Mouse (Mus musculus) embryonic fibroblast, embryonic 13.5 days (primary cell): ENCODE measurements around the gene Jph4. TPM values are rescaled to one million over a fixed set of nuclear protein-coding genes. Genes with fewer than 3 reads are reported as not detected.

Source experiments
- H3K27ac ChIP-seq: 2 replicates; pipeline ENCODE4 v1.5.1; 2012; ENCODE audit warnings: low read length, control low read depth, inconsistent platforms; ENCODE audit not compliant: insufficient read depth
- H3K4me1 ChIP-seq: 2 replicates; pipeline ENCODE4 v1.6.1; 2011; ENCODE audit warnings: low read length; ENCODE audit not compliant: control insufficient read depth, insufficient read depth
- H3K4me3 ChIP-seq: 2 replicates; pipeline ENCODE4 v1.5.1; 2011; ENCODE audit warnings: mild to moderate bottlenecking, control low read depth, low read length; ENCODE audit not compliant: insufficient read depth
- CTCF ChIP-seq: IDR thresholded peaks from 2 replicates; pipeline ENCODE4 v1.5.1; 2011; ENCODE audit warnings: mild to moderate bottlenecking, control low read depth, low read length, moderate library complexity, borderline replicate concordance; ENCODE audit not compliant: insufficient read depth
- POLR2A ChIP-seq: IDR thresholded peaks from 2 replicates; pipeline ENCODE4 v1.6.1; 2011; ENCODE audit warnings: low read depth, mild to moderate bottlenecking, control low read depth, low read length, moderate library complexity
- polyA plus RNA-seq: library from polyadenylated mRNA; stranded (reverse); fragments of >200 nt; gene quantifications from 2 replicates; pipeline ENCODE4 v1.2.4, GENCODE M21; 2011; ENCODE audit warnings: low read depth; ENCODE audit not compliant: missing spikeins, insufficient read length

The Jph4 gene
- polyA plus RNA-seq, 1 experiment = 1.6 TPM

DNA sequence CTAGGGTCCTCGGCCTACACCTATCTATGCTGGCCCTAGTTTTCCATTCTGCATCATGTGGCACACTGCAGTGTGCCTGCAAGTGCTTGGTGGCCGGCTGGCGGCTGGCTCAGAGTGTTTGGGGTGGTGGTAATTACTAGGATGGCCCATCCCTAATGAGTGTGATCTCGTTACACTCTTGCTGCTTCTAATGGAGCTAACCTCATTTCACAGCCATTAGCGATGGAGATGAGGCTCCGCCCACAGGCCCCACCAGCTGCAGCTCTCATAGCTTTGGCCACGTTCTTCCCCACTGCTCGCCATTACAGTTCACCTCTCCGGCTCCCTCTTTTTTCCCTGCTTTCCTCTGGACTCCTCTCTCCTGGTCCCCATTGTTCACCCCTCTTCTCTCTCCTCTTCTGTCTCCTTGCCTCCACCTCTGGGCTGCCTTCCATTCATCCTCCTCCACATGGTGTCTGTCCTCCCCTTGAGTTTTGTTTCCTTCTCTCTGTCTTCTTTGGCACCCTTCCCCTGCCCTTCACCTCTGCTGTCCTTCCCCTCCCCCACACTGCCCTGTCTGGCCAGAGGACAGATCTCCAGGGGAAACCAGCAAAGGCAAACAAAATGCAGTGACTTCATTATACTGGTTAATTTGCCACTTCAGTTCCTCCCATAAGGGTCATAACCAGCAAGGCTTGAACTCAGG, 31.3 kb downstream of the Jph4 start:
- no peak overlapping the region for H3K4me3 ChIP-seq
- H3K27ac ChIP-seq = no peak overlapping the region
- TF ChIP-seq POLR2A (no peak), CTCF (no peak)
- no peaks in the 10 kb centered on the region for H3K4me1 ChIP-seq

DNA sequence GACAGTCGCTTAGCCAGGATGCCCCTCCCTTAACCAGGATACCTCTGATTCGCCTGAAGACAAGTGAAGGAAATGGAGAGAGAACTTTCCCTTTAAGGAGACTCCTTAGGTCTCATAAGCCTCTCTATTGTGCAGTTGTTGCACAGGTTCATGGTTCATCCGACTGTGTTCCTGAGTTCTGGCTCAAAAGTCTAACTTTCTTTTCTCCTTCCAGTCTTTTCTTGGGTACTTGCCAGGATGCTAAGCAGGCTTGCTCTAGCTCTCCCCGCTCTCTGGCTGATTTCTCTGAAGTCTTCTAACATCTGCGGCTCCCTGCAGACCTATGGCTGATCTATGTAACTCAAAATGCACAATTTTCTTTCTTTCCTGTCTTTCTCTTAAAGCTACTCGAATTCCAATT, 33.3 kb downstream of the Jph4 start:
- Histone ChIP-seq H3K27ac (no peak overlapping the region), H3K4me1 (no peaks in the 10 kb centered on the region), H3K4me3 (no peak overlapping the region)
- TF ChIP-seq POLR2A = no peak
- no peak for TF ChIP-seq CTCF

DNA sequence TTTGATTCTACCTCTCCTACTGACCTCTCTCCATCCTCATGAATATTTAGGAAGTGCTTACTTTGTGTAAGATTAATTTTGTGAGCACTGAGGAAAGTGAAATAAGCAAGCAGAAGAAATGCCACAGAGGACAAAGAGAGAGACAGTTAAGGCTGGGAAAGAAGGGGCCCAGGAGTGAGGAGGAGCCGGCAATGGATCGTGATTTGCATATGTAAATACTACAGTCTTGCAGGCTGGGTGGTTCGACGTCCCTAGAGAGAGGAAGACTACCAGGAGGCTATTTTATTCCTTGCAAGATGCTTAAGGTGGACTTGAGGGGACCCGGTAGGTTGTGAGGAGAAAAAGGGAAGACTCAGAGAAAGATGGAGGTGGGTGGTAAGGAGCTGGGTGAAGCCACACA, 35.6 kb downstream of the Jph4 start:
- Histone ChIP-seq H3K4me1 (no peaks in the 10 kb centered on the region), H3K4me3 (no peak overlapping the region), H3K27ac (no peak overlapping the region)
- TF ChIP-seq CTCF (no peak), POLR2A (no peak)

DNA sequence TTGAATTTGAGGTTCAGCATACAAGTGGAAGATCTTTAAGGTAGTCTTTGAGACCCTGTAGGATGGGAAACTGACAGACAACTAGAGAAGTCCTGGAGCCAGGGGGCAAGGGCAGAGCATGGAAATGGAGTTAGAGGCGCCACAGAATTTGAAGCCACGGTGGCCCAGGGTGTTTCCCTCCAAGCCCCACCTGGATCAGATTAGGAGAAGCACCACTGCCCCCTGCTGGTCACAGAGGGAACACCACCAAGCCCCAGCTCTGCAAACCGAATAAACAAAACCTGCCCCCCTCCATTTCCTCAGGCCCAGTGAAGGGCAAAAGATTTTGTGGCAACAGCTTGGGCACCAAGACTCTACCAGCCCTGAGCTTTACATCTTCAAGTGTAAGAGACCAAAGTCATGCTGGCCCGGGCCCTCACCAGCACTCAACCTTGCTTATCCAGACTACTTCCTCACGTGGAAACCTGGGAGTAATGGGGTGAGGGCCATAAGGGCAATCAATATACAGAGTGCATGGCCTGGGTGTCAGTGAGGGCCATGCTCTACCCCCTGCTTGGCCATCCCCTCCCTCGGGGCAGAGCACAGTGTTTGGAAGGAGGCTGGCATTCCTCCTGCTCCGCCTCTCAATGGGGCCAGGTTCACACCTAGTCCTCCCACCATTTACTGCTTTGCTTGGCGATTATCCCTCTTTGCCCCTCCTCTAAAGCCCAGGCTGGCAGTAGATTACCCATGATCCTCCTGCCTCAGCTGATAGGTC, 37.3 kb downstream of the Jph4 start:
- Histone ChIP-seq H3K27ac (no peak overlapping the region), H3K4me3 (no peak overlapping the region), H3K4me1 (no peaks in the 10 kb centered on the region)
- TF ChIP-seq CTCF = peak; percentile 79
- no peak for TF ChIP-seq POLR2A

DNA sequence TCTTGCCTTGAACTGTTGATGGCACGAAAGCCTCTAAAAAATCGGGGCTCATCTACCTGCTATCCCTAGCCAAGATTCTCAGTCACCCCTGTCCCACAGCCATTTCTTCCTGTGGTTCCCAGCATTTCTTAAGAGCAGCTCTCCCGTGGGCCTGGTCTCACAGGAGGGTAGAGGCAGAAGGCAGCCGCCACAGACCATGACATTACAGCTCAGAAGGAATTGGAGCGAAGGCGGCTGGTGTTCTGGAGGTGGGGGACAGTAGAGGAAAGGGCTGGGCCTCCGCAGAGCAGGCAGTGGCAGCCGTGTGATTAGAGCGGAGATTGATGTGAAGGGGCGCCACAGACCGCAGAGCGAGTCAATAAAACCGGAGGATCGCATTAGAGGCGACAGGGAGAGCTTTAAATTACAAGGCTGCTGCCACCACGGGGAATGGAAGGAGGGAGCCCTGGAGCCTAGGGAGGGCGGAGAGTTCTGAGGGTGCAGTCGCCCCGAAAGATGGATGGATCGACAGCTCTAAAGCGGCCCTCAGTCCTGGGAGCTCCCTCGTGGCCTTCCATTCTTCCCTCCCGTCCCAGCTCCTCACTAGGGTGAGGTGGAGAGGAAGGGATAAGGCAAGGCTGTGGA, 38.3 kb downstream of the Jph4 start:
- Histone ChIP-seq H3K4me3 (no peak overlapping the region), H3K4me1 (no peaks in the 10 kb centered on the region), H3K27ac (no peak overlapping the region)
- TF ChIP-seq CTCF (no peak), POLR2A (no peak)

DNA sequence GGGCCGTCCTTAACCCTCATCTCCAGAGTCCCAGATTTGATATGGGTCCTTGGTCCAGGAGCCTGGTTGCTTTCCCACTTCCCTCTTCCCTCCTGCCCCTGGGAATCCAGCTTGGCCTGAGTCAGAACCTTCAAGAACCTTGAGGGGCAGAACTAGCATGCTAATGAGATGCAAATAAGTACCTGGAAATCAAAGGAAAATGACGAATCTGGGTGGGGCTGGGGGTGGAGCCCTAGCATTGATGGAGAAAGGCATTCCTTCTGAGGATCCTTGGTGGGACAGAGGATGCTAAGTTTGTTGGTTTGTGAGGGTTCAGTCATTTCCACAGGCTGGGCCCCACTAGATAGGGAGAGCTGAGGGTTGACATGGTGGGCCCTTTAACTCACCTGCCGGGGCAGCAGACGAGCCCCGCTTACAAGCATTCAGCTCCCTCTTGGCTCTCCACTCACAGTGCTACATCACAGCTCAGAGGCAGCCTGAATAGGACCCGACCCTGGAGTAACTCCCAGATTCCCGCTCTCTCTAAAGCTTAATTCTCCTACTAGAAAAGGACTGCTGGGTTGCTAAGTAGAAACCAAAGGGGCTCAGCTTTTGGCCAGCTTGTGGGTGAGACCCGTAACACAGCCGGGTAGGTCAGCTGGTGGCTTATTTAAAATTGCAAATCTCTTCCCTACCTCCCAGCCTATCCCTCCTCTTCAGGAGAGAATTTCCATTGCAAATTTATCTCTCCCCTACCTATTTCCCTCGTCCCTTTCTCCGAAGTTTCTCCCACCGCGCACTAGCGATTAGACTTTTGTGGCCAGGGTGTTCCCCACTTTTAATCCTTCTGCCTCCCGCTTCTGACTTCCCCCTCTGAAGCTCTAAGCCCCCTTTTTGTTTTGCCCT, 39.0 kb downstream of the Jph4 start:
- Histone ChIP-seq H3K4me1 (no peaks in the 10 kb centered on the region), H3K27ac (no peak overlapping the region), H3K4me3 (no peak overlapping the region)
- TF ChIP-seq CTCF (no peak), POLR2A (no peak)

DNA sequence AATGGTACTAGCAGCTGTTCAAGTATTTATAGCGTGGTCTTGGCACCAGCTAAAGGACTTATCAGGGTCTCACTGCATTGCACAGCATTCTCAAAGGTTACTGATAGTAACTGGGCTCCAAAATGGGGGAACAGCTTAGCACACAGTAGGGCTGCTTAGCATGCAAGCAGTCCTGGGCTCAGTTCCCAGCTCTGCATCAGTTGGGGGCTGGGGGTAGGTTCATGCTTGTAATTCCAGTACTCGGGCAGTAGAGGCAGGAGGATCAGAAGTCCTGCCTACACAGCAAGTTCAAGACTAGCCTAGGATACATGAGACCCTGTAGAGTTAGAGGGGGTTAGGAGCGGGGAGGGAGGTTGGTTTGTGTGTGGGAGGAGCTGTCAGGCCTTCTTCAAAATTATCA, 39.8 kb downstream of the Jph4 start:
- no peaks in the 10 kb centered on the region for H3K4me1 ChIP-seq
- TF ChIP-seq CTCF (no peak), POLR2A (no peak)
- no peak overlapping the region for H3K27ac ChIP-seq
- no peak overlapping the region for H3K4me3 ChIP-seq

DNA sequence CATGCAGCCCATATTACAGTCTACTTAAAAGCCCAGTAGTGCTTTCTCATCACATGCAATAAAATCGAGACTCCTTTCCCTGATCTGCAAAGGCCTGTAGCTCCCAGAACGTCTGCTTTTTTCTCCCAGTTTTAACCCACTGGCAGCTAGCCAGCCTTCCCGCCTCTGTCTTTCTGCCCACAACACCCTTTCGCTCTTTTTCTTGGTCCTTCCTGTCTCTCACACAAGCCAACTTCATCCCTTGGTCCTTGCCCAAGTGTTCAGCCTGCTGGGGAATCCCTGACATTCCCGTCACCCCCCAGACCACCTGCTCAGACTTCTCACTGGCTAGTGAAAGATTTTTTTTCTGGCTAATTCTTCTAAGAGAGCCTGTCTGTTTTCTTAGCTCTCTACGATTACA, 40.5 kb downstream of the Jph4 start:
- no peak overlapping the region for H3K27ac ChIP-seq
- no peak overlapping the region for H3K4me3 ChIP-seq
- H3K4me1 ChIP-seq = no peaks in the 10 kb centered on the region
- no peak for TF ChIP-seq POLR2A
- TF ChIP-seq CTCF = no peak

DNA sequence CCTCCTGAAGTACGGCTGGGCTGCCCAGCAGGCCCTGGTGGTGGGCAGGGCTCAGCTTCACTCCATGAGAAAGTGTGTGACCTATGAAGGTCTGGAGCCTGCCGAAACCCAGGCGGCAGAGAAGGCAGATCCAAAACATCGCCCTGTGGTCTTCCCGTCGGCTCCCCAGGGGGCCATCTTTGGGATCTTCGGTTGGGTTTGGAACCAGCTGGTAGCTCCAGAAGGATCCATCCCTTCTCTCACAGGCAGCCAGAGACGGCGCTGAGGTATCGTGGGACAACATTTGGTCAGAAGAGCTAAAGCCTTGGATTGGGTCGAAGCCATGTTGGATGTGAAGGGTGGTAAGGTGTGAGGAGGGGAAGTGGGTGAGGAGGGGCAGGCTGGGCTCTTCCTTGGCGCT, 42.3 kb downstream of the Jph4 start:
- no peak overlapping the region for H3K27ac ChIP-seq
- H3K4me1 ChIP-seq = no peaks in the 10 kb centered on the region
- TF ChIP-seq POLR2A (no peak), CTCF (no peak)
- H3K4me3 ChIP-seq = no peak overlapping the region
